Mouse (Mus musculus) lung, postnatal 14 days (tissue): ENCODE measurements around the gene St3gal3.

Experiments used
- DNase-seq: peaks from one replicate; pipeline ENCODE4 v3.0.0; 2021

The St3gal3 gene

GRCm38 (mm10) chr4:118016323-118016911 lies 118.3 kb downstream of the St3gal3 start:
- DNase-seq: peak; percentile 28

GRCm38 (mm10) chr4:118015636-118016035 lies 119.1 kb downstream of the St3gal3 start:
- DNase-seq: no peak

- no peak for DNase-seq
Measured at GRCm38 (mm10) chr4:118015126-118015525, 119.6 kb downstream of the St3gal3 start.

- DNase-seq: no peak
Measured at GRCm38 (mm10) chr4:118010661-118011173, 124.0 kb downstream of the St3gal3 start.

GRCm38 (mm10) chr4:118008433-118009033 lies 126.2 kb downstream of the St3gal3 start:
- DNase-seq: no peak

GRCm38 (mm10) chr4:118001355-118001754 lies 133.4 kb downstream of the St3gal3 start:
- no peak for DNase-seq

GRCm38 (mm10) chr4:118000605-118001208 lies 134.0 kb downstream of the St3gal3 start:
- no peak for DNase-seq

- DNase-seq: no peak
Measured at GRCm38 (mm10) chr4:117999951-118000350, 134.8 kb downstream of the St3gal3 start.

- DNase-seq: peak; percentile 73
Measured at GRCm38 (mm10) chr4:117997381-117998269, 137.1 kb downstream of the St3gal3 start.

- no peak for DNase-seq
Measured at GRCm38 (mm10) chr4:117996701-117997100, 138.0 kb downstream of the St3gal3 start.

GRCm38 (mm10) chr4:117995461-117995860 lies 139.3 kb downstream of the St3gal3 start:
- DNase-seq: no peak

- no peak for DNase-seq
Measured at GRCm38 (mm10) chr4:117993421-117993820, 141.3 kb downstream of the St3gal3 start.

GRCm38 (mm10) chr4:117992872-117993271 lies 141.8 kb downstream of the St3gal3 start:
- DNase-seq: no peak

GRCm38 (mm10) chr4:117992036-117992435 lies 142.7 kb downstream of the St3gal3 start:
- no peak for DNase-seq

GRCm38 (mm10) chr4:117991055-117991627 lies 143.6 kb downstream of the St3gal3 start:
- no peak for DNase-seq

GRCm38 (mm10) chr4:117990571-117990970 lies 144.1 kb downstream of the St3gal3 start:
- no peak for DNase-seq

GRCm38 (mm10) chr4:117989801-117990200 lies 144.9 kb downstream of the St3gal3 start:
- DNase-seq: no peak

- DNase-seq: no peak
Measured at GRCm38 (mm10) chr4:117986766-117987165, 147.9 kb downstream of the St3gal3 start.

GRCm38 (mm10) chr4:117984993-117985587 lies 149.6 kb downstream of the St3gal3 start:
- no peak for DNase-seq

- DNase-seq: no peak
Measured at GRCm38 (mm10) chr4:117984206-117984605, 150.5 kb downstream of the St3gal3 start.

GRCm38 (mm10) chr4:117982706-117983105 lies 152.0 kb downstream of the St3gal3 start:
- peak; percentile 44 for DNase-seq

GRCm38 (mm10) chr4:117981518-117981917 lies 153.2 kb downstream of the St3gal3 start:
- no peak for DNase-seq
